In genomic region chr19:23562588-23562987, GRCm38 (mm10) we compare ENCODE assay signal across 20 mouse cellular contexts.
"Had no signal": no experiment of that assay in that cellular context is flagged by ENCODE, and none has a peak within 500 bp of the region (broad histone marks: within the 10 kb centered on the region; RNA-seq: fewer than 3 reads in every experiment).

No protein-coding gene starts in this region.

- H3K4me1 ChIP-seq: hindbrain, embryonic 13.5 days; hindbrain, embryonic 15.5 days; kidney, embryonic 15.5 days; limb, embryonic 13.5 days; limb, embryonic 15.5 days; liver, embryonic 12.5 days had no signal

- H3K36me3 ChIP-seq: hindbrain, embryonic 13.5 days; hindbrain, embryonic 15.5 days; kidney, embryonic 15.5 days; limb, embryonic 13.5 days; limb, embryonic 15.5 days; liver, embryonic 12.5 days had no signal

- H3K27me3 ChIP-seq: hindbrain, embryonic 13.5 days; hindbrain, embryonic 15.5 days; kidney, embryonic 15.5 days; limb, embryonic 13.5 days; limb, embryonic 15.5 days; liver, embryonic 12.5 days had no signal

- H3K9ac ChIP-seq: hindbrain, embryonic 13.5 days; hindbrain, embryonic 15.5 days; kidney, embryonic 15.5 days; limb, embryonic 13.5 days; limb, embryonic 15.5 days; liver, embryonic 12.5 days; liver, embryonic 14.5 days had no signal

- H3K4me3 ChIP-seq: hindbrain, embryonic 13.5 days; hindbrain, embryonic 15.5 days; kidney, embryonic 15.5 days; limb, embryonic 13.5 days; limb, embryonic 15.5 days; liver, embryonic 12.5 days had no signal

- H3K27ac ChIP-seq: hindbrain, embryonic 13.5 days; hindbrain, embryonic 15.5 days; hindbrain, postnatal 0 days; kidney, embryonic 15.5 days; kidney, postnatal 0 days; limb, embryonic 13.5 days; limb, embryonic 15.5 days; liver, embryonic 12.5 days; liver, embryonic 14.5 days had no signal

- DNase-seq: gastrocnemius, postnatal 14 days; gastrocnemius, postnatal 36 days; kidney, adult 11 months; kidney, adult 2 months; kidney, adult 9 months; kidney, postnatal 14 days; kidney, postnatal 36 days; layer of hippocampus, adult 9-11 months; layer of hippocampus, postnatal 36 days; left cerebral cortex, postnatal 4 days; lung, adult 18-20 months had no signal

- H3K9me3 ChIP-seq: hindbrain, embryonic 13.5 days; hindbrain, embryonic 15.5 days; kidney, embryonic 15.5 days; limb, embryonic 13.5 days; limb, embryonic 15.5 days; liver, embryonic 12.5 days had no signal
